Mouse (Mus musculus): ENCODE measurements around the gene Scarb1.

DNA sequence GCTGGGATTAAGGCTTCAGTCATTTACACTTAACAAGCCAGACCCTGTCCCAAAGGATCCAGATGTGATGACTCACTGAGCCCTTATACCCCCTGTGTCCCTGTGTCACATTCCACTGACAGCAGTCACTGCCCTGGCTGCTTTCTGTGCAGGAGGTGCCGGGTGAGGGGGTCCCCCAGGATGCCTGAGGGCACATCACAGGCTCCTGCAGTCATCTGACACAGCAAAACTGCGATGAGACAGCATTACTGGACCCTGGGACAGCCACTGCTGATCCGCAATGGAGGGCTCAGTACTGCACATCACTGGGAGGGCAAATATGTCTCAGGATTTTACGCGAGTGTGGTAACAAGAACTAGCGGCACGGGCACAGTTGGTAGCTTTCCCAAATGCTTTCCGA lies 10.2 kb upstream of the Scarb1 start:
- TF ChIP-seq POLR2A (IDR thresholded peaks at IDR 0.05; ENCODE audit: low read depth, low read length) (no peak), CTCF (IDR thresholded peaks at IDR 0.05; ENCODE audit: extremely low read depth, insufficient read depth, insufficient read length, insufficient replicate concordance) (no peak)

Data from spleen, adult 2 months (tissue).